7 mouse cellular contexts compared by ENCODE assay signal in genomic region chr4:129743010-129743390, GRCm38 (mm10). TPM values are rescaled to one million over a fixed set of nuclear protein-coding genes. Genes with fewer than 3 reads are reported as not detected.
DNase-seq lines count a peak whose midpoint lies in the region; ATAC-seq and TF ChIP-seq lines count a peak whose summit lies in the region.

No protein-coding gene starts in this region.

- peak overlapping the region; percentile 73 for H3K4me2 ChIP-seq in intestine, postnatal 0 days (replicated peaks; ENCODE audit: low read depth)
- peak overlapping the region; percentile 75 for H3K4me2 ChIP-seq in midbrain, embryonic 15.5 days

- H3K36me3 ChIP-seq in intestine, postnatal 0 days (ENCODE audit: control insufficient read depth, insufficient read depth), result no peaks in the 10 kb centered on the region; the same call in 1 of the 2 replicates
- no peaks in the 10 kb centered on the region for H3K36me3 ChIP-seq in midbrain, embryonic 15.5 days (replicated peaks)

- peak overlapping the region; percentile 77 for H3K4me3 ChIP-seq in bone marrow, adult 2 months (replicated peaks; ENCODE audit: control insufficient read depth, low read depth, low read length)
- peak overlapping the region; percentile 93 for H3K4me3 ChIP-seq in intestine, postnatal 0 days (ENCODE audit: low read depth, low read length)
- H3K4me3 ChIP-seq in midbrain, embryonic 15.5 days, result peak overlapping the region; percentile 84

- H3K9ac ChIP-seq in intestine, postnatal 0 days (ENCODE audit: low read depth, low read length), result peak overlapping the region; percentile 62
- H3K9ac ChIP-seq in midbrain, embryonic 15.5 days, result peak overlapping the region; percentile 90

- TF ChIP-seq CTCF in bone marrow, adult 2 months (IDR thresholded peaks at IDR 0.05; ENCODE audit: control insufficient read depth, insufficient read depth, low read length), result no peak
- TF ChIP-seq CTCF in intestine, postnatal 0 days (IDR thresholded peaks at IDR 0.05; ENCODE audit: low read depth), result no peak

- TF ChIP-seq POLR2A in bone marrow, adult 2 months (IDR thresholded peaks at IDR 0.05; ENCODE audit: borderline replicate concordance, control insufficient read depth, low read depth, low read length), result no peak

- H3K27me3 ChIP-seq in intestine, postnatal 0 days (replicated peaks; ENCODE audit: control insufficient read depth, insufficient read depth, low read length), result no peaks in the 10 kb centered on the region
- no peaks in the 10 kb centered on the region for H3K27me3 ChIP-seq in midbrain, embryonic 15.5 days (replicated peaks)

- no peaks in the 10 kb centered on the region for H3K9me3 ChIP-seq in intestine, postnatal 0 days (ENCODE audit: control insufficient read depth)
- H3K9me3 ChIP-seq in midbrain, embryonic 15.5 days, result no peaks in the 10 kb centered on the region

- no peak for ATAC-seq in intestine, postnatal 0 days
- no peak for ATAC-seq in midbrain, embryonic 15.5 days (replicated peaks)

- peak overlapping the region; percentile 96 for H3K27ac ChIP-seq in bone marrow, adult 2 months (ENCODE audit: control insufficient read depth, insufficient read depth, low read depth, low read length, poor library complexity)
- peak overlapping the region; percentile 97 for H3K27ac ChIP-seq in intestine, postnatal 0 days (ENCODE audit: low read depth, low read length)
- peak overlapping the region; percentile 99 for H3K27ac ChIP-seq in midbrain, embryonic 15.5 days

- no peaks in the 10 kb centered on the region; the same call in 1 of the 2 replicates for H3K4me1 ChIP-seq in bone marrow, adult 2 months (ENCODE audit: control insufficient read depth, insufficient read depth, low read length)
- peaks cover 3% of the 10 kb centered on the region; the same call in 1 of the 2 replicates for H3K4me1 ChIP-seq in intestine, postnatal 0 days (replicated peaks; ENCODE audit: control insufficient read depth, insufficient read depth, low read length)
- peaks cover 31% of the 10 kb centered on the region for H3K4me1 ChIP-seq in midbrain, embryonic 15.5 days

- 6% methylated on average over 7 of the region's 7 CpGs for WGBS in bone marrow, adult 2 months
- WGBS in intestine, postnatal 0 days, result 9% methylated on average over 7 of the region's 7 CpGs
- 6% methylated on average over 7 of the region's 7 CpGs for WGBS in midbrain, embryonic 15.5 days

- peak; percentile 13 to 20 for DNase-seq in lung, adult 18-20 months
- no peak for DNase-seq in lung, postnatal 10 days
- peak; percentile 2 for DNase-seq in fat pad, adult 2 months (ENCODE audit: extremely low read depth, low read depth, low spot score)
- no peak for DNase-seq in c-Kit-positive CD71-positive TER-119-positive erythroid progenitor cells, embryonic 14.5 days (ENCODE audit: low spot score)

RNA-seq across cellular contexts. Expression of gene Khdrbs1, which starts 0.9 kb away (rescaled TPM):
- 33.6 and 40.4 TPM in 2 replicates for polyA plus RNA-seq in bone marrow, adult 2 months (2011; ENCODE audit: insufficient read depth, insufficient read length, low replicate concordance, missing spikeins)
- 33.9 and 40.0 TPM in 2 replicates for polyA plus RNA-seq in intestine, postnatal 0 days (2015; fragmentation: Nextera tagmentation; extraction: Ambion mirVana)
- polyA plus RNA-seq in midbrain, embryonic 15.5 days (2015; fragmentation: Nextera tagmentation; extraction: Ambion mirVana), result 137 and 138 TPM in 2 replicates

RNA-seq across cellular contexts. Expression of gene Tmem39b, which starts 46.4 kb away (rescaled TPM):
- polyA plus RNA-seq in bone marrow, adult 2 months (2011; ENCODE audit: insufficient read depth, insufficient read length, low replicate concordance, missing spikeins), result 3.7 and 9.3 TPM in 2 replicates
- polyA plus RNA-seq in intestine, postnatal 0 days (2015; fragmentation: Nextera tagmentation; extraction: Ambion mirVana), result 4.0 and 4.6 TPM in 2 replicates
- 18.1 and 20.9 TPM in 2 replicates for polyA plus RNA-seq in midbrain, embryonic 15.5 days (2015; fragmentation: Nextera tagmentation; extraction: Ambion mirVana)

Comparison
In these comparisons a context has a peak if more than half of its experiments do, and no peak if none do; other contexts are left out.
1. DNase-seq: peak in lung, adult 18-20 months (2 of 2) and fat pad, adult 2 months (single experiment); none in lung, postnatal 10 days (single experiment) and c-Kit-positive CD71-positive TER-119-positive erythroid progenitor cells, embryonic 14.5 days (single experiment).
2. Peak in every context shown above with its lines, with median percentiles within 50 percentile points of each other: H3K27ac ChIP-seq and H3K4me3 ChIP-seq.